Mouse (Mus musculus) lung, postnatal 0 days (tissue): ENCODE measurements at regions not wholly inside any gene's neighbourhood (a gene's known extent, or its start where the extent isn't known, plus 50 kb on each side); places are given as distances from the start of the nearest gene placed in this dataset.

Experiments
- CTCF ChIP-seq: IDR thresholded peaks from 2 replicates; pipeline ENCODE4 v1.5.1; 2016; ENCODE audit warnings: antibody characterized with exemption, mild to moderate bottlenecking
- EP300 ChIP-seq: IDR thresholded peaks from 2 replicates; pipeline ENCODE4 v1.6.1; 2016; ENCODE audit warnings: antibody characterized with exemption, mild to moderate bottlenecking, control low read depth

DNA sequence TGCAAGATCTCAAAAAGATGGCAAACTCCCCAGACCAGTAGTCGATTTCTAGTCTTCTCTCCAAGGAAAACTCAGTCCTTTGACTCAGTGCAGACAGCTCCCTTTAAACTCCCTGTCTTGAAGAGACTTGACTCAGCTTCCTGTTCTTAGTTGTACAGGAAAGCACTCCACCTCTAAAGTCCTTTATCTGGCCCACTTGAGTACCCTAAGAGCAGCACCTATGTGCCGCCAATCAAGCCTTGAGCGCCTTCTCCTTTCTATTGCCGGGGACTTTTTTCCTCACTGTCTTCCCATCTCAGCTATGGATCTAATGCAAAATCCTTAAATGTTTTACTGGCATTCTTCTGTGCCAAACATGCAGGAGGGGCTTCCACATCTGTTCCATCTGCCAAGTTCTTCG is 105.3 kb upstream of the Fam78b start:
- no peak for TF ChIP-seq CTCF
- TF ChIP-seq EP300 = no peak
